Mouse (Mus musculus) hindlimb bud, embryonic 11.5 days (tissue): ENCODE measurements around the gene Morn3.

ENCODE experiments used
- DNase-seq: peaks from one replicate; pipeline ENCODE4 v3.0.0-alpha.2; 2012; ENCODE audit warnings: low read depth, low spot score; ENCODE audit errors: extremely low spot score

The Morn3 gene

GRCm38 (mm10) chr5:123060706-123061401 is 14.0 kb upstream of the Morn3 start:
- DNase-seq = no peak

- no peak for DNase-seq
These were observed 13.1 kb upstream of the Morn3 start for GRCm38 (mm10) chr5:123059757-123060520.

- DNase-seq = no peak
These were observed 11.7 kb upstream of the Morn3 start for GRCm38 (mm10) chr5:123058251-123059102.

- peak; percentile 99 for DNase-seq
These were observed 10.8 kb upstream of the Morn3 start for GRCm38 (mm10) chr5:123057366-123058250.

GRCm38 (mm10) chr5:123051736-123052135 is 4.9 kb upstream of the Morn3 start:
- DNase-seq = no peak

GRCm38 (mm10) chr5:123050918-123051317 is 4.1 kb upstream of the Morn3 start:
- no peak for DNase-seq

GRCm38 (mm10) chr5:123049271-123049670 is 2.5 kb upstream of the Morn3 start:
- DNase-seq = no peak

- DNase-seq = no peak
These were observed 1.1 kb downstream of the Morn3 start for GRCm38 (mm10) chr5:123045561-123046295.

GRCm38 (mm10) chr5:123043856-123044255 is 3.0 kb downstream of the Morn3 start:
- DNase-seq = no peak

GRCm38 (mm10) chr5:123040796-123041195 is 6.0 kb downstream of the Morn3 start:
- no peak for DNase-seq

GRCm38 (mm10) chr5:123039120-123039752 is 7.6 kb downstream of the Morn3 start:
- DNase-seq = no peak

GRCm38 (mm10) chr5:123038115-123038514 is 8.7 kb downstream of the Morn3 start:
- no peak for DNase-seq

GRCm38 (mm10) chr5:123035564-123035963 is 11.3 kb downstream of the Morn3 start:
- no peak for DNase-seq

GRCm38 (mm10) chr5:123035089-123035488 is 11.7 kb downstream of the Morn3 start:
- DNase-seq = no peak

GRCm38 (mm10) chr5:123033646-123034160 is 13.1 kb downstream of the Morn3 start:
- no peak for DNase-seq

- no peak for DNase-seq
These were observed 15.5 kb downstream of the Morn3 start for GRCm38 (mm10) chr5:123031312-123031711.

- DNase-seq = no peak
These were observed 17.1 kb downstream of the Morn3 start for GRCm38 (mm10) chr5:123029729-123030128.

GRCm38 (mm10) chr5:123027436-123027835 is 19.4 kb downstream of the Morn3 start:
- DNase-seq = no peak

- DNase-seq = no peak
These were observed 20.4 kb downstream of the Morn3 start for GRCm38 (mm10) chr5:123026414-123026813.
